Mouse (Mus musculus): ENCODE results near the gene Pimreg.
A peak's percentile ranks its signal among the peaks of the same experiment; 100 is the strongest.

Pimreg gene

GRCm38 (mm10) chr11:72041768-72042607, at the start of gene Pimreg:
Pimreg (plus strand) TSS chr11:72042032.
- DNase-seq = peak; percentile 60

GRCm38 (mm10) chr11:71992438-71992837, 49.4 kb upstream of the Pimreg start:
- no peak for DNase-seq

- DNase-seq = peak; percentile 29
These were observed 45.8 kb upstream of the Pimreg start for GRCm38 (mm10) chr11:71995968-71996511.

GRCm38 (mm10) chr11:71996805-71997204, 45.0 kb upstream of the Pimreg start:
- no peak for DNase-seq

DNA sequence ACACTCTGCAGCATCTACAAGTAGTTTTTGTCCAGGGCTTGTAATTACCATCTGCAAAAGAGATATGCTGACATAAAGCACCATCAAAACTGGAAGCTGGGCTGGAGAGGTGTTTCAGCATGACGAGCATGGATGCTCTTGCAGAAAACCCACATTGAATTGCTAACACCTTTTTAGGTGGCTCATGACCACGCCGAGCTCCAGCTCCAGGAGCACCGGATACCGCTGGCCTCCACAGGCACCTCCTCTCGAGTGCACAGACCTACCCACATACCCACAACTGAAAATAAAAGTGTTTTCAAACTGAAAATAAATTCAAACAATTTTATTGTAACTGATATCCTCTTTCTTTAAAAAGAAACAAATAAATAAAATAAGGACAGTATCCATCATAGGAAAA, 41.6 kb upstream of the Pimreg start:
- DNase-seq = no peak

DNA sequence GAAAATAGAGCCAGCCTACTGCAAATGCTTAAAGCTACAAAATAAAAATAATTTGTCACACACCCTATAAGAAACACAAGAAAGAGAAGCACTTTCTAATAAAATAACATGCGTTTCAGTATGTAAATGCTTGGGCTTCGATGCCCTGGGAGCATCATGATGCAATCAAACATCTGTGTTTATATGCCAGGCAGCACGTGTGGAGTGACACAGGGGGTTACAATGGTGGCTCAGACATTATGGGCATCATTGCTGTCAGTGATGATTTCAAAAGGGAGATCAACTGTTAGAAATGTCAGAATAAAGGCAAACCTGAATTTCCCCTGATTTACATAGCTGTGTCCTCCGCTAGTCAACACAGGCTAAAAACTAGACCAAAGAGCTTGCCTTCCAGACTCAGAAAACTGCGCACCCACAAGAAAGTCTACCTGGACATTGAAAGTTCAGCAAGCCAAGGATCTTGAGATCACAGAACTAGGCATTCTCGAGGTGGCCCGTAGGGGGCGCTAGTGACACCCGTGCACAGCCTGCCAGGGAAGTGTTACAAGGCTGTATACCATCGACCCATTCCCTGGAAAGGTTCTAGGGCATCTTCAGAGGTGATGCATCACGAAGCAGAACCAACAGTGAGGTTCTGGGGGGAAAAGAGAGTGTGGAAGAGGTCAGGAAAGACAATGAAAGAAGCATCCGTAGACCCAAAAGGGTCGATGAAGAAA, 39.5 kb upstream of the Pimreg start:
- DNase-seq = peak; percentile 26

DNA sequence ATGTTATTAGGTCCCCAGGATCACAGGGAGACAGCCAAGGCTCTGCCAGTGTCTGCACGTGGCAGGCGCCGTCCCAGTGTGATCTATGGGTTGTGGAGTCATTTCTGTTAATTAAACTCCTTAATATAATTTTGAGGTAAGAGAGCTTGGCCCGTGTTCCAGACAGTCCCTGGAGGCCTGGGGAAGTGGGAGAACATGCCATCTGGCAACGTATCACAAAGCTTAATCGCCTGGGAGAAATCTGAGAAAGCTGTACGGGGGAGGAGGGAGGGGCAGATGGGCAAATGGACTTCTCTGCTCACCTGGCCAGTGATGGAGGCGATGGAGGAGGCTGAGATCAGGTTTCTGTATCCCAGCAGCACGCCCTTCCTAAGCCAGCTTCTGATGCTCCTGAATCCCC, 38.7 kb upstream of the Pimreg start:
- DNase-seq = no peak

- no peak for DNase-seq
These were observed 36.3 kb upstream of the Pimreg start for GRCm38 (mm10) chr11:72005547-72005946.

DNA sequence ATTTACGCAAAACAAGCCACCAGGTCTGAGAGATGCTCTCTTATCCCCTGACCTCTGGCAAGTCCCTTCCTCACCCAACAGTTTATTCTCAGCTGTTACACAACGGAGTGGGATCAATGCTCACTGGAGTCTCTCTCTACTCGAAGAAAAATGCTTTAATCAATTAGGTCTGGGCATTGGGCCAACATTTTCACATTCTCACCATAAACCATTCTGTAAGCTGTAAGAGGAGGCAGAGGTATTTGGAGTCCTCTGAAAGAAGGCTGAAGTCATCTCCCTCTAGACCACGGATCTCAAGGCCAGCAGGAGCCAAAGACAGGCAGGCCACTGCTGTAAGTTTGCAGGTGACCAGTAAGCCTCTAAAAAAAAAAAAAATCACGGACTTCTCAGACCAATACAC, 31.5 kb upstream of the Pimreg start:
- DNase-seq = no peak

DNA sequence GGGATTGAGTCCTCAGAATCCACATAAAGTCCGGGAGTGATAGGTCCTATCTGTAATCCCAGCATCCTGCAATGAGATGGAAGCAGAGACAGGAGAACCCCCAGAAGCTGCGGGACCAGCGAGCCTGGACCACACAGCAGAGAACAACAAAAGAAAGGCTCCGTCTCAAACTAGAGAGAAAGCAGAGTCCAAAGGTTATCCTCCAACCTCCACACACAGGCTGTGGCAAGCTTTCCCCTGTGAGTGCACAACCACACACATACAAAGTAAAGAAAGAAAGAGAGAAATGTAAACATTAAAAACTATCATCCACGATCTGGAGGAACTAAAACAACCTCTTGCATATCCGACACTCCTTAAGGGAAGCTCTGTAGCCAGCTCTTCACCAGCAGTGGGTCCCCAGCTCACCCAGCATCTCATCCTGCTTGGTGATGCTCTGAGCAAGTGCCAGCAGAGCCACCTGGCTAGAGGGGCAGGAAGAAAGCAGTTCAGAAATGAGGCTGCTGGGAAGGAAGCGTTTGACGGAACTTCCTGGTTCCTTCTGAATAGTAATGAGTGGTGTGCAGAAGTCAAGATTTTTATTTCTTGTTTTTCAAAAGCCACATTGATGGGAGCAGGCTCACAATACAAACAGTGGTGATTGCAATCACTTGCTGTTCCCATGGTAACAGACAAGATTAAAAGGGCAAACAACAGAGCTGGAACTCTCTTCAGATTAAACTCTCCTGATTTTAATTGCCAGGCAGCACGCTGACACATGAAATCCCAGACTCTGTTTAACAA, 30.7 kb upstream of the Pimreg start:
- DNase-seq = no peak

DNA sequence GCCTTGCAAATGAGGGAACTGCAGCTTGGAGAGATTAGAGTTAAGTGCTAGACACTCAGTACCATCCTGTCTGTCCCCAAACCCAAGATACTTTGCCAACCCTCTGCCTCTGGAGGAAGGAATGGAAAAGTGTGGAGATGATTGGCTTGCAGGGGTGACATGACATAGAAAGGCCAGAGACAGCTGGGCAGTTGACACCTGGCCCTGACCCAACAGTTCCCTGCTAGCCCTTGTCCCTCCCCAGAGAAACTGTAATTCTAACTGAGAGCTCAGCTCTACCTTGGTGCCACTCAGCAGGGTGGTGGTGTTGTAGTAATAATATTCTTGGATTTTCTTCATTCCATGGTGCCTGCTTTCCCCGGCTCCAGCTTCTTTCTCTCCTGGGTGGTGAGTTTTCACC, 29.9 kb upstream of the Pimreg start:
- DNase-seq = no peak

GRCm38 (mm10) chr11:72014674-72015073, 27.2 kb upstream of the Pimreg start:
- DNase-seq = no peak

GRCm38 (mm10) chr11:72016518-72017252, 25.1 kb upstream of the Pimreg start:
- DNase-seq = no peak

DNA sequence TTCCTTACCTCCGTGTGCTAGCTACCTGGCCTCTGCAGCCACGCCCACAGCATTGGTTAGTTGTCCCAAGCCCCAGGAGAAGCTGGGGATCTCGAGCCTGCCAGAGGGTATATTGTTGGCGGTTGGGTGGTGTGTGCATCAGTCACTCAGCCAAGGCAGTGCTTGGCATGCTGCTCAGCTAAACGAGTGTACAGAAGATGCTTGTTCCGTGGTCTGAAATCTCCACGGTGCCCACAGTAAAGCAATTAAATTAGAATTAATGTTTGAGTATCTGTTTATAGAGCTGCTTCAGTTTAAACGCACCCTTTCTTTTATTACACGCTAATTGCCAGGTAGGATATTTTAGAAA, 24.6 kb upstream of the Pimreg start:
- no peak for DNase-seq

GRCm38 (mm10) chr11:72021015-72021414, 20.8 kb upstream of the Pimreg start:
- no peak for DNase-seq

DNA sequence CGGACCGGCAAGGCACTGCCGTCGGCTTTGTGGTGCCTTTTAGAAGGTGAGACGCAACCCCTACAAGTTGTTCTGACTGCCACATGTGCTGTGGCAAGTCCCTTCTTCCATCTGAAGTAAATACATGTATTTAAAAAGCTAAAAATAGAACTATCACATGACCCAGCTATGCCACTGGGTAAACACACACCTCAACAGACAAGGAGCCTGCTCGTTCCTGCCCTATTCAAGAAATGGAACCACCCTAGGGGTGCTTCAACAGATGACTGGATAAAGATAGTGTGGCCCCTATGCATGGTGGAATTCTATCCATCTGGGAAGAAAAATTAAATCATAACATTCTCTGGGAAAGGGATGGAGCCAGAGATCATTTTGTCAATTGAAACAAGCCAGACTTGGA, 19.0 kb upstream of the Pimreg start:
- DNase-seq = no peak

GRCm38 (mm10) chr11:72023581-72023980, 18.3 kb upstream of the Pimreg start:
- DNase-seq = no peak

DNA sequence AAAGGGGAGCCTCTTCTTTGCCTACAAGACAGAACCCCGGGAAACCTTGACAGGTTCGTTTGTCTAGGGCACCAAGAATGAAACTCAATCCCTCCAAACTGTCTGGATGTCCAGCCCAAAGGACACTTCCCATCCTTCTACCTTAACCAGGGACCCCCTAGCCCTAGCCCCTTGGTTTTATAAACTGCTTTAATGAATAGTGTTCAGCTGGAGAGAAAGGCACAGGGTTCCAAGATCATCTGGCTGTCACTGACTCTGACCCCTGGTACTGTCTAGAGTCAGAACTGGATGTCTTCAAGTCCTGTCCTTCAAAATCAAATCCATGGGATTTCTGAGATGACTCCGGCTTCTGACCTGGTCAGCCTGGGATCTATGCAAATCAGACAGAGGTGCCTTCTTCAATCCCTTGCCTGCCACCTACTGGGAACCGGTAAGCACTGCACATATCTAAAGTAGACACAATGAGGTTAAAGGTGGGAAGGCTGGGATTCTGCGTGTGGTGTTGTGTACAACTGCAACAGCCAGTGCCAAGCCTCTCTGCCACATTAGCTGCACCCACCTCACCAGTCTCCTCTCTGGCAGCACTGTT, 17.5 kb upstream of the Pimreg start:
- peak; percentile 73 for DNase-seq

DNA sequence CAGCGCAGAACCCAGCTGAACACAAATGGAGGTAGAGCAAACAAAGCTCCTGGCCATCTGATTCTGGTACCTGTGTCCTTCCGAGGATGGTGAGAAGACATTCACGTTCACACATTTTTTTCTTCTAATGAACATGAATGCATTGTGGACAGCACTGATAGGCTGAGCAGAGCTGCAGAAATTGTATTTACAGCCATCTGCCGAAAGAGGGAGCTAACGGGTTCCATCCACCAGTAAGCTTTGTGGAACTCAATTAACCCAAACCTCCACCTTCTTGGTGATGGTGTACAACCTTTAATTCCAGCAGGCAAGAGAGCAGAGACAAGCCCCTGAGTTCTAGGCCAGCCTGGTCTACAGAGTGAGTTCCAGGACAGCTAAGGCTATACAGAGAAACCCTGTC, 16.0 kb upstream of the Pimreg start:
- DNase-seq = no peak

DNA sequence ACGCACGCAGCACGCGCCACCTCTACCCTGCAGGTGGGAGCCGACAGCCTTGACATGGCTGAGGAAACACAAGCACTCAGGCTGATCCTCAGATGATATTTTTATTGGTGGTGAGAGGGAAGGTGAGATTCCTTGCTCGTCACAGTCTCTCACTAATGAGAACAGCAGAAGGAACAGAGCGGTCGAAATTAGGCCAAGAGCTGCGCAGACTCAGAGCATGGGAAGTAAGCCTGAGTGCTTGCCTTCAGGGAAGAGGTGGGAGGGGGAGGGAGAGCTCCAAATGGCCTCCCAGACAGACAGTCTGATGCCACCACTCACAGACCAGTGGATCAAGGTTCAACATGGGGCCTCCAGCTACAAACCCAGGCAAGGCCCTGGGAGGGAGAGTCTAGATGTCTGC, 15.3 kb upstream of the Pimreg start:
- no peak for DNase-seq

- DNase-seq = no peak
These were observed 14.0 kb upstream of the Pimreg start for GRCm38 (mm10) chr11:72027836-72028235.

- no peak for DNase-seq
These were observed 12.7 kb upstream of the Pimreg start for GRCm38 (mm10) chr11:72029143-72029542.

All from kidney, adult 18-20 months (tissue).